Mouse (Mus musculus): ENCODE measurements at regions not wholly inside any gene's neighbourhood (a gene's known extent, or its start where the extent isn't known, plus 50 kb on each side); places are given as distances from the start of the nearest gene placed in this dataset.

- no peak for DNase-seq (ENCODE audit: low read depth)
These were observed 61.5 kb downstream of the Ccna1 start for GRCm38 (mm10) chr3:54993761-54994160.

GRCm38 (mm10) chr3:54990073-54990472, 65.2 kb downstream of the Ccna1 start:
- peak; percentile 14 for DNase-seq (ENCODE audit: low read depth)

- peak; percentile 42 for DNase-seq (ENCODE audit: low read depth)
These were observed 65.9 kb downstream of the Ccna1 start for GRCm38 (mm10) chr3:54989358-54989757.

- no peak for DNase-seq (ENCODE audit: low read depth)
These were observed 65.8 kb upstream of the Sertm1 start for GRCm38 (mm10) chr3:54981488-54981887.

- DNase-seq (ENCODE audit: low read depth), result no peak
These were observed 64.6 kb upstream of the Sertm1 start for GRCm38 (mm10) chr3:54980312-54980711.

GRCm38 (mm10) chr3:54965512-54965911, 49.8 kb upstream of the Sertm1 start:
- no peak for DNase-seq (ENCODE audit: low read depth)

Data from NIH3T3 (cell line).